Mouse (Mus musculus): ENCODE results near the gene Mamstr. TPM values are rescaled to one million over a fixed set of nuclear protein-coding genes. Genes with fewer than 3 reads are reported as not detected.
"Not testable (repeated sequence)": the region's sequence is repeated elsewhere in the genome, so short reads cannot be mapped to it uniquely, and the experiment has no call there.

Gene Mamstr
- polyA plus RNA-seq, 1 experiment, result 0.48 TPM

GRCm38 (mm10) chr7:45649351-45649750 lies 9.6 kb downstream of the Mamstr start:
- Histone ChIP-seq H3K4me3 (ENCODE audit: insufficient read depth, poor library complexity, severe bottlenecking) (no peak overlapping the region), H3K79me2 (ENCODE audit: control insufficient read depth, insufficient read depth) (no peaks in the 10 kb centered on the region), H3ac (ENCODE audit: control insufficient read depth, insufficient read length, low read depth) (no peak overlapping the region), H3K27me3 (ENCODE audit: control insufficient read depth, insufficient read depth, insufficient read length) (no peaks in the 10 kb centered on the region), H3K79me3 (ENCODE audit: low read depth) (no peaks in the 10 kb centered on the region), H3K36me3 (ENCODE audit: control insufficient read depth, insufficient read depth) (no peaks in the 10 kb centered on the region)
- TF ChIP-seq MYOD1 (IDR thresholded peaks at IDR 0.05; ENCODE audit: control insufficient read depth, insufficient read length, low read depth), result no peak
- TF ChIP-seq MYOG (IDR thresholded peaks at IDR 0.05; ENCODE audit: control insufficient read depth, extremely low read depth, insufficient read length), result no peak
- TF ChIP-seq FOSL1 (IDR thresholded peaks at IDR 0.05; ENCODE audit: insufficient read depth, low read length, poor library complexity, severe bottlenecking), result no peak
- TF ChIP-seq USF1 (IDR thresholded peaks at IDR 0.05; ENCODE audit: low read depth), result no peak
- no peak for TF ChIP-seq CEBPB (IDR thresholded peaks at IDR 0.05; ENCODE audit: low read depth)
- TF ChIP-seq CTCF (IDR thresholded peaks at IDR 0.05; ENCODE audit: control insufficient read depth, insufficient read depth, insufficient read length), result no peak
- TF ChIP-seq MAX (IDR thresholded peaks at IDR 0.05), result no peak

GRCm38 (mm10) chr7:45650484-45650883 lies 10.7 kb downstream of the Mamstr start:
- not testable (repeated sequence) for H3ac ChIP-seq (ENCODE audit: control insufficient read depth, insufficient read length, low read depth); H3K79me2 ChIP-seq (ENCODE audit: control insufficient read depth, insufficient read depth); H3K27me3 ChIP-seq (ENCODE audit: control insufficient read depth, insufficient read depth, insufficient read length); H3K79me3 ChIP-seq (ENCODE audit: low read depth); H3K4me3 ChIP-seq (ENCODE audit: insufficient read depth, poor library complexity, severe bottlenecking); H3K36me3 ChIP-seq (ENCODE audit: control insufficient read depth, insufficient read depth)

- no peaks in the 10 kb centered on the region for H3K79me3 ChIP-seq (ENCODE audit: low read depth)
- H3K36me3 ChIP-seq (ENCODE audit: control insufficient read depth, insufficient read depth), result no peaks in the 10 kb centered on the region
- no peak for TF ChIP-seq MYOD1 (IDR thresholded peaks at IDR 0.05; ENCODE audit: control insufficient read depth, insufficient read length, low read depth)
- TF ChIP-seq FOSL1 (IDR thresholded peaks at IDR 0.05; ENCODE audit: insufficient read depth, low read length, poor library complexity, severe bottlenecking), result no peak
- TF ChIP-seq MYOG (IDR thresholded peaks at IDR 0.05; ENCODE audit: control insufficient read depth, extremely low read depth, insufficient read length), result no peak
- TF ChIP-seq USF1 (IDR thresholded peaks at IDR 0.05; ENCODE audit: low read depth), result no peak
- TF ChIP-seq MAX (IDR thresholded peaks at IDR 0.05), result no peak
- no peak overlapping the region for H3ac ChIP-seq (ENCODE audit: control insufficient read depth, insufficient read length, low read depth)
- H3K79me2 ChIP-seq (ENCODE audit: control insufficient read depth, insufficient read depth), result no peaks in the 10 kb centered on the region
- H3K4me3 ChIP-seq (ENCODE audit: insufficient read depth, poor library complexity, severe bottlenecking), result no peak overlapping the region
- H3K27me3 ChIP-seq (ENCODE audit: control insufficient read depth, insufficient read depth, insufficient read length), result no peaks in the 10 kb centered on the region
Observed at GRCm38 (mm10) chr7:45654424-45655047, 14.8 kb downstream of the Mamstr start.

- Histone ChIP-seq H3K79me2 (ENCODE audit: control insufficient read depth, insufficient read depth) (no peaks in the 10 kb centered on the region), H3ac (ENCODE audit: control insufficient read depth, insufficient read length, low read depth) (no peak overlapping the region), H3K4me3 (ENCODE audit: insufficient read depth, poor library complexity, severe bottlenecking) (no peak overlapping the region), H3K27me3 (ENCODE audit: control insufficient read depth, insufficient read depth, insufficient read length) (no peaks in the 10 kb centered on the region), H3K79me3 (ENCODE audit: low read depth) (no peaks in the 10 kb centered on the region), H3K36me3 (ENCODE audit: control insufficient read depth, insufficient read depth) (no peaks in the 10 kb centered on the region)
- TF ChIP-seq CTCF (IDR thresholded peaks at IDR 0.05; ENCODE audit: control insufficient read depth, insufficient read depth, insufficient read length) (no peak), MAX (IDR thresholded peaks at IDR 0.05) (no peak), FOSL1 (IDR thresholded peaks at IDR 0.05; ENCODE audit: insufficient read depth, low read length, poor library complexity, severe bottlenecking) (no peak), MYOD1 (IDR thresholded peaks at IDR 0.05; ENCODE audit: control insufficient read depth, insufficient read length, low read depth) (no peak), CEBPB (IDR thresholded peaks at IDR 0.05; ENCODE audit: low read depth) (no peak), USF1 (IDR thresholded peaks at IDR 0.05; ENCODE audit: low read depth) (no peak), MYOG (IDR thresholded peaks at IDR 0.05; ENCODE audit: control insufficient read depth, extremely low read depth, insufficient read length) (no peak)
Observed at GRCm38 (mm10) chr7:45660746-45661478, 21.1 kb downstream of the Mamstr start.

GRCm38 (mm10) chr7:45661702-45662101 lies 21.9 kb downstream of the Mamstr start:
- H3K27me3 ChIP-seq (ENCODE audit: control insufficient read depth, insufficient read depth, insufficient read length); H3K79me3 ChIP-seq (ENCODE audit: low read depth); H3K4me3 ChIP-seq (ENCODE audit: insufficient read depth, poor library complexity, severe bottlenecking); H3K79me2 ChIP-seq (ENCODE audit: control insufficient read depth, insufficient read depth); H3K36me3 ChIP-seq (ENCODE audit: control insufficient read depth, insufficient read depth); H3ac ChIP-seq (ENCODE audit: control insufficient read depth, insufficient read length, low read depth): not testable (repeated sequence)

- Histone ChIP-seq H3K36me3 (ENCODE audit: control insufficient read depth, insufficient read depth) (no peaks in the 10 kb centered on the region), H3K27me3 (ENCODE audit: control insufficient read depth, insufficient read depth, insufficient read length) (no peaks in the 10 kb centered on the region), H3ac (ENCODE audit: control insufficient read depth, insufficient read length, low read depth) (no peak overlapping the region), H3K4me3 (ENCODE audit: insufficient read depth, poor library complexity, severe bottlenecking) (no peak overlapping the region), H3K79me2 (ENCODE audit: control insufficient read depth, insufficient read depth) (no peaks in the 10 kb centered on the region), H3K79me3 (ENCODE audit: low read depth) (no peaks in the 10 kb centered on the region)
- TF ChIP-seq CEBPB (IDR thresholded peaks at IDR 0.05; ENCODE audit: low read depth), result no peak
- TF ChIP-seq CTCF (IDR thresholded peaks at IDR 0.05; ENCODE audit: control insufficient read depth, insufficient read depth, insufficient read length), result no peak
- no peak for TF ChIP-seq FOSL1 (IDR thresholded peaks at IDR 0.05; ENCODE audit: insufficient read depth, low read length, poor library complexity, severe bottlenecking)
Observed at GRCm38 (mm10) chr7:45665303-45666138, 25.7 kb downstream of the Mamstr start.
